Mouse (Mus musculus) macrophage (primary cell): ENCODE results near the gene AU041133. TPM values are rescaled to one million over a fixed set of nuclear protein-coding genes. Genes with fewer than 3 reads are reported as not detected.
"Not testable (repeated sequence)": the region's sequence is repeated elsewhere in the genome, so short reads cannot be mapped to it uniquely, and the experiment has no call there.

ENCODE experiments used
- H3K27ac ChIP-seq: fragments of 350-480 bp; formaldehyde crosslinking; 2 replicates; pipeline ENCODE4 v1.9.0; 2021
- H3K36me3 ChIP-seq: fragments of 350-480 bp; formaldehyde crosslinking; 2 replicates; pipeline ENCODE4 v1.9.0; 2021; ENCODE audit errors: inconsistent target
- H3K4me3 ChIP-seq: fragments of 350-480 bp; formaldehyde crosslinking; 2 replicates; pipeline ENCODE4 v1.9.0; 2021; ENCODE audit errors: inconsistent target
- H3K79me2 ChIP-seq: fragments of 350-480 bp; formaldehyde crosslinking; 2 replicates; pipeline ENCODE4 v1.9.0; 2021; ENCODE audit errors: inconsistent target
- WGBS: methylation state at CpG from one replicate; pipeline ENCODE4 v1.1.7; 2026; ENCODE audit warnings: inconsistent platforms; ENCODE audit not compliant: missing documents; 5-methylcytosine and 5-hydroxymethylcytosine counted together
- polyA plus RNA-seq: library from polyadenylated mRNA; stranded (reverse); fragments of 250-400 nt; gene quantifications from 3 replicates; pipeline ENCODE4 v1.2.4, GENCODE M21; 2018; ENCODE audit warnings: inconsistent platforms
- total RNA-seq, 78 experiments: library from RNA; depleted of rRNA; stranded (reverse); fragments of 250-400 nt; gene quantifications; 1 replicate in 9 of 78; 2 replicates in 24 of 78; 3 replicates in 43 of 78; 4 replicates in 2 of 78; pipeline ENCODE4 v1.2.4; 2018; ENCODE audit warnings: inconsistent platforms in 56 of 78

The AU041133 gene
- total RNA-seq (2018; cell fraction: chromatin; rRNA removed): 10 to 100 TPM in 15 of 26 experiments, 1 to 10 TPM in 11; 1.9 to 24.2 (median 11.7) TPM
- 1 to 10 TPM in 21 of 26 experiments, under 1 TPM in 5; 0.51 to 3.7 (median 2.0) TPM for total RNA-seq (2018; cell fraction: cytosol; rRNA removed)
- total RNA-seq (2018; cell fraction: nucleus; rRNA removed): 10 to 100 TPM in 8 of 26 experiments, 1 to 10 TPM in 18; 1.2 to 19.3 (median 7.6) TPM
- polyA plus RNA-seq: 1.6 to 3.3 TPM (median 3.0 TPM) in 3 replicates

DNA sequence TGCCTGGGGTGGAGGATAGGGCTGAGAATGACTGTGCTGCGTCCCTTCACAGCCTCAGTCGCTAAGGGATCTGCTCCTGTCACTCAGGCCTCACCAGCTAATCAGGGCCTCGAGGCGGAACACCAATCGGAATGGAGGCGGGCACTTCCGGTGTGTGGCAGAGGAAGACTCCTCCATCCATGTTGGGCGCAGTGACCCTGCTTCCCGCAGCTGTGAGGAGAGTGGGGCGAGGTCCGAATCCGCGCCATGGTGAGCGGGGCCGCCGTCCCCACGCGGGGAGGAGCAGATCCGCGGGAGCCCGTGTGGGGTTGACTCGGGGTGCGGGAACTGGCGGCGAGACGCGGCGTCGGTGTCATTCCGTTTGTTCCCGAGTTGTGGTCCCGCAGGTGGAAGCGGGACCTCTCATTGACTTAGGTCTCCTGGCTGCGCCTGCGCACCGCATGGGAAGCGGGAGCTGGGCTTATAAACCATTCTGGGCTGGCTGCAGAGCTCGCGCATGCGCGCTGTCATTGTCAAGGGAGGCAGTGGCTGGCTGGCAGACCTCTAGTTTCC lies at the start of gene AU041133:
TSS of gene AU041133 (plus strand) at position 164 of the 552 bp plus-strand sequence.
- Histone ChIP-seq H3K4me3 (peak within 1 kb of the TSS; percentile 44), H3K36me3 (no peaks in the 10 kb centered on the region), H3K27ac (no peak within 1 kb of the TSS), H3K79me2 (peaks cover 6% of the 10 kb centered on the region; the same call in 1 of the 2 replicates)
- WGBS: 5% methylated on average over 41 of the region's 41 CpGs

DNA sequence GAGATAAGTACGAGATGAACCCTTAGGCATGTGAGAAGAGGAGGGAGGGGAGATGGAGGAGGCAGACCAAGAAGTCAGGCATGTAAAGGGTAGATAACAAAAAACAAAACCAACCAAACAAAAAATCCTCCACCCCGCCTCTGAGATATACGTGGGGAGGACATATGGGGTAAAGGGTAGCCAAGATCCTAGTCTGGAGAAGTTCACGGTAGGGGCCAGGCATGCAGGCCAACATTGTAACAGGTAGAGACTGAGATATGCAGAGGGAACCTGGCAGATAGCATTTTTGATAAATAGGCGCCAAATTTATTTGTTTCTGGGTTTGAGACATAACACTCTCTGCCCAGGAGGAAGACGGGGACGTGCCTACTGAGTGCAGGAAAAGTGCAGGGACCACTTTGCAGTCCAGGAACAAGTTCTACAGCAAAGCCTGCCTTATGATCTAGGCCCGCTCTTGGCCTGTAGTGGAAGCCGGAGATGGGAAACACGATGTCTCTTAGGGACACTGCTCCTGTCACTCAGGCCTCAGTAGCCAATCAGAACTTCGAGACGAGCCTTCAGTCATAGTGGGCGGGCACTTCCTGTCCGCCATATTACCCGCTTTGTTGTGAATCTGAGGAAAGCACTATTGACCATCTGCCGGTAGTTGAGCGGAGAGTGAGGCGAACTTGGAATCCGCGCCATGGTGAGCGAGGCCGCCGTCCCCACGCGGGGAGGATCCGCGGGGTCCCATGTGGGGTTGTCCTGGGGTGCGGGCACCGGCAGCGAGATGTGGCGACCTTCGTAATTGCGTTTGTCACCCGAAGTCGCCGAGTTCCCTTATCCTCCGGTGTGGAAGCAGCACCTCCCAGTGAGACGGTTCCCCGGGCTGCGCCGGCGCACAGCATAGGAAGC lies 44.8 kb upstream of the AU041133 start, which contains the start of gene BC024063:
TSS of gene BC024063 (plus strand) at position 626 of the 894 bp plus-strand sequence.
- not testable (repeated sequence) for H3K36me3 ChIP-seq, H3K79me2 ChIP-seq, H3K27ac ChIP-seq
- 42% methylated on average over 21 of the region's 42 CpGs for WGBS
- H3K4me3 ChIP-seq: peak within 1 kb of the TSS; percentile 14; the same call in 1 of the 2 replicates

DNA sequence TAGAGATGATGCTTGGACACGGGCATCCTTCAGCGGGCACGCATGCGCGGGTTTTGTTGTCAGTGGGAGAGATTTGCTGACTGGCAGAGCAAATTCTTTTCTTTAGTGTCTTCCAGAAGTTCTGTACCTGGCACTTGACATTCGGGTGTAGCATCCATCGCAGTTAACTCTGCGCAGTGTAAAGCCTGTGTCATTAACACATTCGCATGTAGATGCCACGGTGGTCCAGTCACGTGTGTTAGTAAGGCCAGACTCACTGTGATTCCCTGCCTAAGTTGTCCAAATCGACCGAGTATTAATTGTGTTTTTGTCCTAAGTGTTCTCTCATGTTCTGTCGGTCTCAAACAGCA lies 44.2 kb upstream of the AU041133 start:
- peak overlapping the region; percentile 14; the same call in 1 of the 2 replicates for H3K4me3 ChIP-seq

GRCm38 (mm10) chr10:82117206-82117605 lies 10.6 kb upstream of the AU041133 start:
- WGBS: 59% methylated on average over 3 of the region's 3 CpGs

More for the DNA sequence above, 44.2 kb upstream of the AU041133 start:
- 44% methylated on average over 9 of the region's 14 CpGs for WGBS
- not testable (repeated sequence) for H3K27ac ChIP-seq, H3K36me3 ChIP-seq, H3K79me2 ChIP-seq

GRCm38 (mm10) chr10:82145282-82145681 lies 17.5 kb downstream of the AU041133 start:
- no peak overlapping the region for H3K27ac ChIP-seq
- no peak overlapping the region for H3K4me3 ChIP-seq
- WGBS: 93% methylated on average over 1 of the region's 1 CpGs
- H3K36me3 ChIP-seq: peaks cover 14% of the 10 kb centered on the region; the same call in 1 of the 2 replicates
- H3K79me2 ChIP-seq: no peaks in the 10 kb centered on the region

More at GRCm38 (mm10) chr10:82117206-82117605, 10.6 kb upstream of the AU041133 start:
- H3K27ac ChIP-seq: no peak overlapping the region
- H3K4me3 ChIP-seq: no peak overlapping the region
- H3K36me3 ChIP-seq: no peaks in the 10 kb centered on the region
- H3K79me2 ChIP-seq: no peaks in the 10 kb centered on the region

DNA sequence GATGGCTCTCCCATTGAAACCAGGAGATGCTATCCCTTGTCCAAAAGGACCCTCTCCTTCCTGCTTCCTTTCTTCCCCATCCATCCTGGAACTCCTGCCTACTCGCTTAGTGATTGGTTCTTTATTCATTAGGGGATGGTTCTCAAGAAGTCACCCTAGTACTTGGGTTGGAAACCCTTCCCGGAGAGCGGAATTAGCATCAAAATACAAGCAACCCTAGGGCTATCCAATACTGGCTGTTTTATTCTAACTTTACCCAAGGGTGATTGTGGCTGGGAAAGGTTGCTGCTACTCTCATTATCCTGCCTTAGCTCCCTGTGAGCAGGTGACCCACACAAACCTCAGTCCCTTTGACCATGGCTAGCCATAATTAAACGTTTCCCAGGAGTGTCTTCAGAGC lies 19.8 kb downstream of the AU041133 start:
- H3K79me2 ChIP-seq: no peaks in the 10 kb centered on the region
- H3K36me3 ChIP-seq: peaks cover 26% of the 10 kb centered on the region; the same call in 1 of the 2 replicates
- 80% methylated on average over 4 of the region's 4 CpGs for WGBS
- H3K27ac ChIP-seq: no peak overlapping the region
- H3K4me3 ChIP-seq: no peak overlapping the region

GRCm38 (mm10) chr10:82167777-82168176 lies 40.0 kb downstream of the AU041133 start:
- Histone ChIP-seq H3K36me3 (no peaks in the 10 kb centered on the region), H3K4me3 (no peak overlapping the region), H3K27ac (no peak overlapping the region), H3K79me2 (no peaks in the 10 kb centered on the region)
- WGBS: 13% methylated on average over 3 of the region's 3 CpGs

GRCm38 (mm10) chr10:82169776-82170175 lies 42.0 kb downstream of the AU041133 start:
- 34% methylated on average over 2 of the region's 2 CpGs for WGBS
- no peaks in the 10 kb centered on the region for H3K79me2 ChIP-seq
- no peak overlapping the region for H3K27ac ChIP-seq
- H3K36me3 ChIP-seq: no peaks in the 10 kb centered on the region
- H3K4me3 ChIP-seq: no peak overlapping the region

DNA sequence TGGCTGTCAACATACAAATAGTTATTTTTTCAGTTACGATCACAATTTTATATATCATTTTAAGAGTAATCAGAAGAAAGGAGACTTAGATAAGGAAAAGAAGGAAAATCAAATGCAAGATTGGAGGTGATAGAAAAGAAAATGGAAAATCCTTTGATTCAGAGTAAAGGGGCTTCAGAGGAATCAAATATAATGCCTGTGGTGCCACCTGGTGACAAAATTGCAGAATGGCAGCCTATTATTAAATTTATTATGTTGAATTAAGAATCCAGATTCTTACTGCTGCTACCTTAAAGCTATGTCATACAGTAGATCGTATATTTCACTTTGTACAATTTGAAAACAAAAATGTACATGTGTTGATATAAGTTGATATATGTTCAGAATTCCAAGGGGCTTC lies 43.0 kb downstream of the AU041133 start:
- no peaks in the 10 kb centered on the region for H3K36me3 ChIP-seq
- WGBS: 54% methylated on average over 2 of the region's 2 CpGs
- H3K4me3 ChIP-seq: no peak overlapping the region
- H3K79me2 ChIP-seq: no peaks in the 10 kb centered on the region
- no peak overlapping the region for H3K27ac ChIP-seq

DNA sequence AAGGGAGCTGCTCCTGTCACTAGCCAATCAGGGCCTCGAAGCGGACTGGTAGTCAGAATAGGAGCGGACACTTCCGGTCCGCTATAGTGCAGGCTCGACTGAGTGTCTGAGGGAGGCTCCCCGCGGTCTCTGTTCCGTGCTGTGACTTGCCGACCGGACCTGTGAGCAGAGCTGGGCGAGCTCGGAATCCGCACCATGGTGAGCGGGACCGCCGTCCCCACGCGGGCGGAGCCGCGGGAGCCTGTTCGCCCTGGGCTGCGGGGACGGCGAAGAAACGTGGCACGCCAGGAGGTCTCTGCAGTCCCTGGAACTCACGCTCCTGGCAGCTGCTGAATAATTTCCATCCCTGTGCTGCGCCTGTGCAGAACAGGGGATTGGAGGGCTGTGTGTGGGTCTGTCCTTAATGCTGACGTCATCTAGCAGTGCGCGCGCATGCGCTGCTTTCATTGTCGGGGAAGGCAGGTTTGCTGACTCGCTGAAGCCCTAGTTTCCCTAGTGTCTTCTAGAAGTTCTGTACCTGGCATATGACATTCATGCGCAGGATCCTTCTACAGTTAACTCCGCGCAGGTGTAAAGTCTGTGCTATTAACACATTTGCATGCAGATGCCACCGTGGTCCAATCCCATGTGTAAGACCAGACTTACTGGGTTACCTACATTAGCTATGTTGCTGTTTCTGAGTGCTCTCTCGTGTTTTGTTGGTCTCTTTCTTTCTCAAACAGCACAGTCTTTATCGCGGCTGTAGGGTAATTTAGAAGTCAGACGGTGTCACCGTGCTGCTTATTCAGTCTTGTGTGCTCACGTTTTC lies 50.6 kb downstream of the AU041133 start:
- H3K36me3 ChIP-seq: no peaks in the 10 kb centered on the region
- H3K27ac ChIP-seq: no peak overlapping the region
- peak overlapping the region; percentile 34 for H3K4me3 ChIP-seq
- WGBS: 6% methylated on average over 47 of the region's 47 CpGs
- H3K79me2 ChIP-seq: no peaks in the 10 kb centered on the region

Other genes with a start within 250 kb of the AU041133 start
- gene Zfp781, start 197.5 kb upstream of the AU041133 start, polyA plus RNA-seq: 0.28 to 0.57 TPM (median 0.36 TPM) in 3 replicates
- gene Zfp873, start 79.9 kb upstream of the AU041133 start, polyA plus RNA-seq: 2.8 to 3.9 TPM (median 3.2 TPM) in 3 replicates
- 0.35 to 0.70 TPM (median 0.36 TPM) in 3 replicates for gene BC024063, start 44.7 kb upstream of the AU041133 start, polyA plus RNA-seq
- gene Zfp938, start 113.3 kb downstream of the AU041133 start, polyA plus RNA-seq: 3.5 to 5.7 TPM (median 4.6 TPM) in 3 replicates
- not detected in 3 replicates for gene 4932415D10Rik, start 188.6 kb downstream of the AU041133 start, polyA plus RNA-seq
- gene Gm4924, start 226.2 kb downstream of the AU041133 start, polyA plus RNA-seq: 1.2 to 2.6 TPM (median 2.2 TPM) in 3 replicates